Mouse (Mus musculus) telencephalon, adult 2 months (tissue): ENCODE data around the gene Eif2d.
A peak's percentile ranks its signal among the peaks of the same experiment; 100 is the strongest.

Experiments used
- DNase-seq: peaks from one replicate; pipeline ENCODE4 v3.0.0-alpha.2; 2011; ENCODE audit warnings: low read depth, low spot score

Gene Eif2d

GRCm38 (mm10) chr1:131184253-131184955 is 31.4 kb downstream of the Eif2d start:
- DNase-seq: peak; percentile 49

GRCm38 (mm10) chr1:131184956-131185660 is 32.1 kb downstream of the Eif2d start:
- no peak for DNase-seq

GRCm38 (mm10) chr1:131185821-131186506 is 33.0 kb downstream of the Eif2d start:
- DNase-seq: peak; percentile 69

GRCm38 (mm10) chr1:131186995-131187394 is 34.0 kb downstream of the Eif2d start:
- DNase-seq: no peak

GRCm38 (mm10) chr1:131187856-131188255 is 34.9 kb downstream of the Eif2d start:
- no peak for DNase-seq

- no peak for DNase-seq
Observed at GRCm38 (mm10) chr1:131188655-131189054, 35.7 kb downstream of the Eif2d start.

- DNase-seq: no peak
Observed at GRCm38 (mm10) chr1:131193746-131194145, 40.8 kb downstream of the Eif2d start.

- DNase-seq: no peak
Observed at GRCm38 (mm10) chr1:131195653-131196052, 42.7 kb downstream of the Eif2d start.

- no peak for DNase-seq
Observed at GRCm38 (mm10) chr1:131196107-131196506, 43.1 kb downstream of the Eif2d start.

- no peak for DNase-seq
Observed at GRCm38 (mm10) chr1:131198417-131198960, 45.5 kb downstream of the Eif2d start.

GRCm38 (mm10) chr1:131199118-131199821 is 46.3 kb downstream of the Eif2d start:
- DNase-seq: no peak

GRCm38 (mm10) chr1:131199976-131200375 is 47.0 kb downstream of the Eif2d start:
- DNase-seq: no peak

GRCm38 (mm10) chr1:131200588-131200987 is 47.6 kb downstream of the Eif2d start:
- DNase-seq: no peak

GRCm38 (mm10) chr1:131201391-131201790 is 48.4 kb downstream of the Eif2d start:
- no peak for DNase-seq

- no peak for DNase-seq
Observed at GRCm38 (mm10) chr1:131204461-131204860, 51.5 kb downstream of the Eif2d start.

- DNase-seq: no peak
Observed at GRCm38 (mm10) chr1:131206342-131206741, 53.4 kb downstream of the Eif2d start.

GRCm38 (mm10) chr1:131207531-131207930 is 54.5 kb downstream of the Eif2d start:
- DNase-seq: no peak

- no peak for DNase-seq
Observed at GRCm38 (mm10) chr1:131208081-131208480, 55.1 kb downstream of the Eif2d start.

- DNase-seq: no peak
Observed at GRCm38 (mm10) chr1:131208800-131209199, 55.8 kb downstream of the Eif2d start.

GRCm38 (mm10) chr1:131209971-131210426 is 57.0 kb downstream of the Eif2d start:
- DNase-seq: no peak

- DNase-seq: no peak
Observed at GRCm38 (mm10) chr1:131211655-131212054, 58.7 kb downstream of the Eif2d start.
